Mouse (Mus musculus) liver, postnatal 0 days (tissue): Measurements from ENCODE around the gene Glt8d1.

Source experiments
- CTCF ChIP-seq: sonication (generic); IDR thresholded peaks from 2 replicates; pipeline ENCODE4 v1.5.1; 2016; ENCODE audit warnings: antibody characterized with exemption, low read depth
- EP300 ChIP-seq: IDR thresholded peaks from 2 replicates; pipeline ENCODE4 v1.6.1; 2016; ENCODE audit warnings: antibody characterized with exemption, low read depth, mild to moderate bottlenecking

DNA sequence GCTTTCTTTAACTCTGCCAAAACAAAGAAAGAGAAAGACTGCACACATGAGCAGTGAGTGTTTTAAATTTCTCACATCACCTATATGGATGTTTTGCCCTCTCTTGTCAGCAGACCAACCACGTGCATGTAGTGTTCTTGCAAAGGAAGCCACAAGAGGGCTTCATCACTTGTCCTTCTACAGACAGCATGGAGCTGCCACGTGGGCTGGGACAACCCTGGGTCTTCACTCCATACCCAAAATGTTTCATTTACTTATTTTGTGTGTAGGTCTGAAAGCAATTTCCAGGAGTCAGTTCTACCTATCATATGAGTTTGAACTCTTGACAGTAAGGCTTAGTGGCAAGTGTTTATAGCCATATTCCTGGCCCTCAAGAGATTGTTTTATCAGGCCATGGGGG, 16.7 kb downstream of the Glt8d1 start:
- TF ChIP-seq CTCF: peak; percentile 61
- TF ChIP-seq EP300: no peak
